In the genomic region with DNA sequence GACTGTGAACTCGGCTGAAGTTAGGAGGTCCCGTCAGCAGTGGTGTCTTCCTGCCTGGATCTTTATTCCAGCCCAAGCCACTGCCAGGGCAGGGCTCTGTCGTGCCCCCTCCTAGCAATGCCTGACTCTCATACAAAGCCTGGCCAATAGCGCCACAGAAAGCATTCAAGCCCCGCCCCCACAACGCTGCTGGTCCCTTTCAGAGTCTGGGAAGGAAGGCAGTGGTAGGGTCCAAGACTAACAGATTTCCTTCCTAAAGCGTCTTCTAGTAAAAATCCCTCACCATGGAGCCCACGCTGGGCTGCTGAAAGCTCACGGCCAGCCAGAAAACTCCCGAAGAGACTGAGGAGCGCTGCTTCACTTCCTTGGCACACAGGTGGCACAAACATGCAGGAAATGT, we compare ENCODE assay signal across 8 mouse cellular contexts.
DNase-seq lines count a peak whose midpoint lies in the region; ATAC-seq and TF ChIP-seq lines count a peak whose summit lies in the region.

No protein-coding gene starts in this region.

- H3K4me3 ChIP-seq in hindbrain, embryonic 14.5 days (replicated peaks; ENCODE audit: low read length) = no peak overlapping the region
- no peak overlapping the region for H3K4me3 ChIP-seq in midbrain, postnatal 0 days (ENCODE audit: low read depth, low read length)

- peaks cover 7% of the 10 kb centered on the region; the same call in 1 of the 2 replicates for H3K4me1 ChIP-seq in hindbrain, embryonic 14.5 days (replicated peaks; ENCODE audit: control insufficient read depth, insufficient read depth, low read length)
- H3K4me1 ChIP-seq in midbrain, postnatal 0 days (ENCODE audit: insufficient read depth, low read length) = no peaks in the 10 kb centered on the region

- no peaks in the 10 kb centered on the region for H3K27me3 ChIP-seq in hindbrain, embryonic 14.5 days (ENCODE audit: control insufficient read depth, insufficient read depth, low read length)
- no peaks in the 10 kb centered on the region for H3K27me3 ChIP-seq in midbrain, postnatal 0 days (ENCODE audit: insufficient read depth, low read length)

- WGBS in hindbrain, embryonic 14.5 days = 26% methylated on average over 11 of the region's 11 CpGs
- WGBS in midbrain, postnatal 0 days = 14% methylated on average over 11 of the region's 11 CpGs

- H3K36me3 ChIP-seq in hindbrain, embryonic 14.5 days (replicated peaks; ENCODE audit: control insufficient read depth, insufficient read depth) = no peaks in the 10 kb centered on the region
- H3K36me3 ChIP-seq in midbrain, postnatal 0 days (ENCODE audit: insufficient read depth, low read length) = no peaks in the 10 kb centered on the region

- H3K9ac ChIP-seq in hindbrain, embryonic 14.5 days = no peak overlapping the region
- H3K9ac ChIP-seq in midbrain, postnatal 0 days (replicated peaks; ENCODE audit: low read length, poor library complexity, severe bottlenecking) = no peak overlapping the region

- peak overlapping the region; percentile 28 for H3K4me2 ChIP-seq in hindbrain, embryonic 14.5 days (replicated peaks)
- H3K4me2 ChIP-seq in midbrain, postnatal 0 days (ENCODE audit: low read depth, low read length, poor library complexity, severe bottlenecking) = no peak overlapping the region

- no peaks in the 10 kb centered on the region for H3K9me3 ChIP-seq in hindbrain, embryonic 14.5 days (ENCODE audit: control insufficient read depth, low read length)
- no peaks in the 10 kb centered on the region for H3K9me3 ChIP-seq in midbrain, postnatal 0 days (ENCODE audit: low read length)

- DNase-seq in left cerebral cortex, postnatal 25 days (ENCODE audit: low spot score in 2 of 2) = peak; percentile 36 to 39
- DNase-seq in left cerebral cortex, adult 8-10 months (ENCODE audit: low spot score in 2 of 2) = no peak
- peak; percentile 71 for DNase-seq in embryo, embryonic 11 days
- peak; percentile 61 for DNase-seq in hindbrain, embryonic 14.5 days (ENCODE audit: low spot score)
- peak; percentile 70 for DNase-seq in midbrain, postnatal 0 days (ENCODE audit: low spot score)
- DNase-seq in layer of hippocampus, postnatal 36 days = no peak
- no peak for DNase-seq in left cerebral cortex, adult 9 months (ENCODE audit: low spot score in 2 of 2)
- DNase-seq in heart, adult 18-20 months = no peak

- H3K27ac ChIP-seq in hindbrain, embryonic 14.5 days = no peak overlapping the region
- H3K27ac ChIP-seq in midbrain, postnatal 0 days (ENCODE audit: low read depth, low read length) = no peak overlapping the region

- ATAC-seq in hindbrain, embryonic 14.5 days (ENCODE audit: low FRiP score) = peak; percentile 56; the same call in 1 of the 2 replicates
- 0 out of 2 replicates have a peak, but pooled peaks have one; percentile 28 for ATAC-seq in midbrain, postnatal 0 days (ENCODE audit: low FRiP score)

- intact Hi-C loops in left cerebral cortex, postnatal 25 days (cut with DNase I) = loop anchor here (2.0 kb wide), 1 partner anchor 188 kb away; no protein-coding TSS in a partner anchor

- no peak for TF ChIP-seq CTCF in midbrain, postnatal 0 days (IDR thresholded peaks at IDR 0.05)

Comparison
In these comparisons a context has a peak if more than half of its experiments do, and no peak if none do; other contexts are left out.
1. DNase-seq: peak in left cerebral cortex, postnatal 25 days (2 of 2), embryo, embryonic 11 days (single experiment), hindbrain, embryonic 14.5 days (single experiment) and midbrain, postnatal 0 days (single experiment); none in left cerebral cortex, adult 8-10 months (0 of 2), layer of hippocampus, postnatal 36 days (0 of 2), left cerebral cortex, adult 9 months (0 of 2) and heart, adult 18-20 months (0 of 2).